Mouse (Mus musculus) olfactory bulb, adult 2 months (tissue): ENCODE results near the gene Gpr34.

Source experiments
- CTCF ChIP-seq: fragments of 200-500 bp; IDR thresholded peaks from 2 replicates; pipeline ENCODE4 v1.5.1; 2012; ENCODE audit warnings: low read depth, mild to moderate bottlenecking, low read length, moderate library complexity; ENCODE audit not compliant: insufficient read depth
- POLR2A ChIP-seq: fragments of 200-500 bp; IDR thresholded peaks from 2 replicates; pipeline ENCODE4 v1.6.1; 2012; ENCODE audit warnings: mild to moderate bottlenecking, low read depth, low read length, moderate library complexity; ENCODE audit not compliant: insufficient read depth

DNA sequence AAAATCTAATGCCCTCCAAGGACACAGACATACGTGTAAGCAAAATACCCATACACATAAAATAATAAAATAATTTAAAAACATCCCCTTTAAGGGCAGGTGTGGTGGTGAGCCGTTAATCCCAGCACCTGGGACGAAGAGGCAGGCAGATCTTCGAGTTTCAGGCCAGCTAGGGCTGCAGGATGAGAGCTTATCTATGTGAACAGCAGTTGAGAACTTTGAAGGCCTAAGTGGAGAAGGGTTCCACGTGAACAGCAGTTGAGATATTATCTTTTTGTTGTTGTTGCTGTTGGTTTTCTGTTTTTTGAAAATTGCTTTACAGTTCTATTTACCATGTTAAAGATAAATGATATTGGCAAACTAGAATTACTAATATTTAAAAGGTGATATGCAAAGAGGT, 37.0 kb downstream of the Gpr34 start:
- TF ChIP-seq CTCF (no peak), POLR2A (no peak)
